Mouse (Mus musculus) thymus, postnatal 36 days (tissue): ENCODE results near the gene Ero1lb.
A peak's percentile ranks its signal among the peaks of the same experiment; 100 is the strongest.

Source experiments
- DNase-seq, 2 experiments: peaks; one replicate each; pipeline ENCODE4 v3.0.0; 2022; ENCODE audit warnings: mixed read lengths in 2 of 2

The Ero1lb gene

DNA sequence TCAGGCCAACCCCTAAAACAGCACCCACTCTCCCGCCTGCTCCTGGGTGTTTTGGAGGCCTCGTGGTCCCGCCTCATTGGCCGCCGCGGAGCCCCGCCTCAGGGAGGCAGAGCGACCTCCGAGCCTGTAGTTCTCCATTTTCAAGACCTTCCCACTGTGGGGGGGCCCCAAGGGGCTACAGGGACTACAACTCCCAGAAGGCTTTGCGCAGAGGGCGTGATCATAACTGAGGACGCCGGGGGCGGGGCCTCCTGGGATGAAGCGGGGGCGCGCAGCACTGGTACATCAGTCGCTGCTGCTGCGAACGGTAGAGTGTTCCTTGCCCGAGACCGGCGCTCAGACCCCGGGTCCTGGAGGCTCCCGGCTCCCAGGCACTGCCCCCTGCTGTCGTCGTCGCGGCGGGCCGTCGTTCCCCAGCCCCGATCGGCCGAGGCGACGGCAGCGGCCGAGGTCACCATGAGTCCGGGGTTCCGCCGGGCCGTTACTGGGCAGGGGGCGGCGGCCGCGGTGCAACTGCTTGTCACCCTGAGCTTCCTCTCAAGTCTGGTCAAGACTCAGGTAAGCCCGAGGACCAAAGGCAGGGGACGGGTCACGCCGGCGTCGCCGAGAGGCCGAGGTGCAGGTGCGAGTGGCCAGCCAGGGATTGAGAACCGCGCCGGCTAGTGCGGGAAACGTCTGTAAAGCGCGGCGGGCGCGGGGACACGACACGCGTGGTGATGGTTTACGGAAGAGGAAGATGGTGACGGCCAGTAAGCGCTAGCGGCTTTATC lies at the start of gene Ero1lb:
Ero1lb (plus strand) TSS at position 254 of the 770 bp plus-strand sequence.
- peak; percentile 99 for DNase-seq

- DNase-seq, result peak; percentile 61 to 72
These were observed 46.3 kb upstream of the Ero1lb start for GRCm38 (mm10) chr13:12519371-12519770.

DNA sequence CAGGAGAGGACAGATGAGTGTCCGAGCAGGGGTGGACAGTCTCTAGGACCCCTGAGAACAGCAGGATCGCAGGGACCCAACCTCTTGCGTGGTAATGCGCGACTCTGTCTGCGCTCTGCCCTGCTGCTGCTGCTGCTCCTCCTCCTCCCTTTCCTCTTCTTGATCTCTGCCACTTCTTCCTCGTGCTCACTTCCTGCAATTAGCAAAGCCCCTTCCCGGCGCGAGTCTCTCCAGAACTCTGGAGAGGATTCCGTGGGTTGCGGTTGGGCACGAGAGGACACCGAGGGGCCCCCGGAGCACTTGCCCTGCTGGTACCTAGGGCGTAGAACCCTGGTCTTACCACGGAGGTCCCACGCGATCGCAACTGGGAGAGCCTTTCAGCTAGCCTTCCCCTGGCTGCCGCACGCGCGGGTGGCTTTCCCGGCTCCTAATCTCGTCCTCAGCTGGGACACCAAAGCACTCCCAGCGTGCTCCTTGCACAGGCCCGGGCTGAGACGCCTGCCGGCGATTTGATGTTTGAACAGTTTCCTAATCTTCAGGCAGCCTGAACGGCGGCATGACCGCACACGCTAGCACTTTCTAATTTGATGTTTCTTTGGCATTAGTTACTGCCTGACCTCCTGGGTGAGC lies 45.6 kb upstream of the Ero1lb start, which contains the start of gene Edaradd:
Edaradd (minus strand) TSS at position 484 of the 630 bp plus-strand sequence.
- DNase-seq, result peak; percentile 58 to 63

GRCm38 (mm10) chr13:12522346-12522745 lies 43.3 kb upstream of the Ero1lb start:
- no peak for DNase-seq

- DNase-seq, result no peak
These were observed 40.0 kb upstream of the Ero1lb start for GRCm38 (mm10) chr13:12525678-12526077.

GRCm38 (mm10) chr13:12534628-12535027 lies 31.0 kb upstream of the Ero1lb start:
- no peak for DNase-seq

GRCm38 (mm10) chr13:12537971-12538370 lies 27.7 kb upstream of the Ero1lb start:
- DNase-seq, result peak; percentile 77 to 78

DNA sequence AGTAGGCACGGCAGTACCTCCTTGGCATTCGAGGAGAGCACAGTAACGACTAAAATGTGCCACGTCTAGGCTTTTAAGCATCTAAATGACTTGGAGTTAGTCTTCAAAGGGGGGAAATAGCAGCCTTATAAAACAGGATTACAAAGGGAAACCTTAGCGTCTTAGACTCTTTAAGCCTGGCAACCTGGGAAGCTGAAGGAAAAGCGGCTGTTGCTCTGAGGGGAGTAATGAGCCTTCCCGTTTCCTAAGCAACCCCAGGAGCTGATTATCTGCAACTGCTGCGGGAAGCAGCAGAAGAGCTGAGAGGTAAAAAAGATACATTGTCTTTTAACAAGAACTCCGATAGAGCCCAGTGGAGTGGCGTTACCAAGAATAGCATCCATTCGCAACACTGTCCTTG lies 26.0 kb upstream of the Ero1lb start:
- DNase-seq, result no peak

DNA sequence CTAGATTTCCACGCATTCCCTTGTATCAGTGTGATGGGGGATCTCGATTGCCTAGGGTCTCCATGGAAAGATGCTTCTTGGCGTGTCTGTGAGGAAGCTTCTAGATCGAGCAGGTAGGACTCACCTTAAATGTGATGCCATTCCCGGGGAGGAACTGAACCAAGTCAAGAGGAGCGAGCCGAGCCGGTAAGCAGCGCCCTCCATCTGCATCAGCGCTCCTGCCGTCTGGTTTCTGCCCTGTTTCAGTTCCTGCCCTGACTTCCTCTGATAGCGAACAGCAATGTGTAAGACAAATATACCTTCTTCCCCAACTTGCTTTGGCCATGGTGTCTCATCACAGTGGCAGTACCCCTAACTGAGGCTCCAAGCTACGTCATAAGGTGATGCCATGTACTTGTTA lies 25.6 kb upstream of the Ero1lb start:
- no peak for DNase-seq

GRCm38 (mm10) chr13:12542006-12542981 lies 23.4 kb upstream of the Ero1lb start:
- peak; percentile 39 to 40 for DNase-seq

GRCm38 (mm10) chr13:12543246-12543645 lies 22.4 kb upstream of the Ero1lb start:
- DNase-seq, result no peak

DNA sequence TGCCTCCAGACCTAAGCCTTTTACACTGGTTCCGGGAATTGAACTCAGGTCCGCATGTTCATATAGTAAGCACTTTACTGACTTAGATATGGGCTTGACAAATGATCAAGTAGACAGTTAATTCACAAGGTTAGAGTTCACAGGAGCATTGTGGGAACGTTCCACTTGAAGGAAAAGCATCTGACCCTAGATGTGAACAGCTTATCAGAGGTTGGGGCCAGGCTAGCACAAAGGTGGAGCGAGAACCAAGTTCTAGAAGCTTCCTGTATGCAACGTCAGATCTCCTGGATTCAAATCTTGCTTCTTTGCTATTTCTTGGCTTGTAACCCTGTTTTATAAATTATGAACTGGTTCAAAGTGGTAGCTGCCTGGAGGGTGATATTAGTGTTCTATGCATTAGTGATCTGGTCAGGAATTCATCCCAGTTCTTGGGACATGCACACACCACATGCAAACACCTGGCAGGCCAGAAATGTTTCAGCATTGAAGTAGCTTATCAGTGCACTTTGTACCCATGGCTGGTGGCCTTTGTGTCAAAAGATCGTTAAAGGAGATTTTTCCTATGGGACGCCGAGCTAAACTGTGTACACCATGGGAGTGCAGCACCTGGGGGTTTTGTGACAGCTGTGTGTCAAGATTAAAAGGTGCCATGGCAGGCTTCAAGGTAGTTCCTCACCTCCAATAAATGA lies 21.6 kb upstream of the Ero1lb start:
- no peak for DNase-seq

DNA sequence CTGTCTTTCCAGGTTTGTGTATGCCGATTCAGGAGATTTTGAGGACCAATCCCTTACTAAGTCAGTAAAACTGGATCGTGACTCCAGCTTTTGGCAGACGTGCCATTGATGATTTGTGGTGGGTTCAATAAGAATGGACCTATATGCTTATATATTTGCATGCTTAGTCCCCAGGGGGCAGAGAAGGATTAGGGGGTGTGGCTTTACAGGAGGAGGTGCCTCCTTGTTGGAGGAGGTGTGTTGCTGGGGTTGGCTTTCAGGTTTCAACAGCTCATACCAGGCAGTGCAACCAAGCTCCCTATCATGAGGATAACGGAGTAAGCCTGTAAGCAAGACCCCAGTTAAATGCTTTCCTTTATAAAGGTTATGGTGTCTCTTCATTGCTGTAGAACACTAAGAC lies 11.5 kb upstream of the Ero1lb start:
- DNase-seq, result no peak

DNA sequence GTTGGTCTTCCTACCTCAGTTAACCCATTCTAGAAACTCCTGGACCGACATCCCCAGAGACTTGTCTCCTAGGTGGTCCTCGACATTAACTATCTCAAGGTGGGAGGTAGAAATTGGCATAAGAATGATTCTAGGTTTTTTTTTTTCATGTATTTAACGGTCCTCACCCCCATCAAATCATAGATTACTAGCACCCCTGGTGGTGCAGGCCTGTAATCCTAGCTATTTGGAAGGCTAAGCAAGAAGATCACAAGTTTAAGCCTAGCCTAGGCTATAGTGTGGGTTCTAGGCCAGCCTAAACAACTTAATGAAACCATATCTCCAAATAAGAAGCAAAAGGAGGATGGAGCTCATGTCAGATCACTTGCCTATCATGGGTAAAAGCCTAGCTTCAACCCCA lies 6.6 kb upstream of the Ero1lb start:
- no peak for DNase-seq

- DNase-seq, result no peak
These were observed 6.1 kb upstream of the Ero1lb start for GRCm38 (mm10) chr13:12559462-12560120.

GRCm38 (mm10) chr13:12561729-12562128 lies 3.9 kb upstream of the Ero1lb start:
- DNase-seq, result no peak

- no peak for DNase-seq
These were observed 3.4 kb upstream of the Ero1lb start for GRCm38 (mm10) chr13:12562256-12562655.

DNA sequence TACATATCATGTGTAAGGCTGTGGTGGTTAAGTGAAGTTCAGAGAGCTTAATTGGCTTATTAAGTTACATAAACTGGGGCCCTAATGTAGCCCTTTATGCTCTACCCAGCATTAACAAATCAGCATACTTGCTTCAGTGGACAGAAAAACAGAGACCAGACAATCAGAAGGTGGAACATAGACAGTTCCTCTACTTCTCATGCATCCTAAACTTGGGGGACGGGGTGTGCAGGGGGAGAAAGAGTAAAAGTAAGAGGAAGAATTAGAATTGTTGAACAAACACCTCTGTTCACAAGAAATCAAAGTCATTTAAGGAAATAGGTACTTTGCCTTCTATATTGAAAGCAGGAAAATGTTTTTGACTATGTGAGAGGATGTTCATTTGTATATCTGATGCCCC lies 2.3 kb downstream of the Ero1lb start:
- no peak for DNase-seq

DNA sequence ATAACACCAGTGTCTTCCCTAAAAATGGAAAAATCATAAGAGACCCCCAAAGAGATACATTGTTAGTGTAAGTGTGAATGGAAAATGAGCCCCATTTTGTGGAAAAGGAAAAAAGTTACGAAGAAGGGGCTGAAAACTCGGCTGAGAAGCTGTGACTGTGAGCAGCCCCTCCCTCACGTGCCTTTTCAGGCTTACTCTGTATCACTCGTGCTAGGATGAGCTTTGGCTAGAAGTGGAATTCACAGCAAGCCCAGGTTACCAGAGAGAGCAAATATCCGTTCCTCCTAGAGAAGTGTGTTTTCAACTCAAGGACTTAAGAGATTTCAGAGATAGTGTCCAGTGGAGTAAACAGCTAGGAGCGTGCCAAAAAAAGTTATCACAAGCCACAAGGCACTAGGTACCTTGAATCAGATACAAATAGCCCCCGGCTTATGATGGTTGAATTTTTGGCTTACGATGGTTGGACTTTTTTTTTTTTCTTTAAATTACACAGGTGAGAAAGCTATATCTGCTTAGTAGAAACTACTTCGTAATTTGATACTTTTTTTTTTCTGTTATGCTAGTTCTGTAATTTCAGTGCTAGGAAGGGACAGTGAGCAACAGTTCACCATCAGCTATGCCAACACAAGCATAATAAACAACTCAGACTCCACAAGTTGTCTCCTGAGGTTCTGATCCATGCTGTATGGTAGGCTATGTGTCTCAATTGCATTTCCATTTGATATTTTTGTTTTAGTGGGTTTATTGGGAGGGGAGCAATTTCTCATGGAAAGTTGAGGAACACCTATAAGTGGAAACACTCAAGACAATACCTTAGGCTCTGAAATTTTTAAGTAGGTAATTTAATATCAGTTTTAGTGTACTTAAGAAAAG lies 3.2 kb downstream of the Ero1lb start:
- DNase-seq, result no peak

DNA sequence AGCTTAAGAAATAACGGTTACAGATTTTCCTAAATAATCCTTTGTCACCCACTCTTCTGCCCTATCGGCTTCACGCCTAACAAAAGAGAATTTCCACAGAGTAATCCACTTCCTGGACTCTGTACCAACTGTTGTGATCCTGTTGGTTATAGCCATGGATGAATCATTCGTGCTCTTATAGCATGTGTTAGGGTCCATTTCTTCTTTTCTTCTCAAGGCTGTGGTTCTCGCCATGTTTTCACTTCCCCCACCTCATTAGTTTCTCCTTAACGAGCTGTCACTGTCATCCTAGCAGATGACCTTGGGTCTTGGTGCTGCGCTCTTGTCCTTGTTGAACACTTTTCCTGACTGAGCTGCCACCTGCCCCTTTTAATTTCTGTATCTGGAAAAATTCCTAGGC lies 4.1 kb downstream of the Ero1lb start:
- no peak for DNase-seq

- peak; percentile 34 to 36 for DNase-seq
These were observed 9.4 kb downstream of the Ero1lb start for GRCm38 (mm10) chr13:12574979-12575536.
